Mouse (Mus musculus) adipose tissue, adult 10 weeks (tissue): Measurements from ENCODE around the gene Apela. TPM values are rescaled to one million over a fixed set of nuclear protein-coding genes. Genes with fewer than 3 reads are reported as not detected.

ENCODE experiments used
- polyA plus RNA-seq: library from polyadenylated mRNA; stranded (reverse); fragments of 350-450 nt; fragmentation: Illumina TruSeq; extraction: RNeasy Lipid Tissue Mini Kit (QIAGEN cat#74804); gene quantifications from one replicate; pipeline ENCODE4 v1.2.3, GENCODE M21; 2014; ENCODE audit warnings: low read depth, low replicate concordance

Gene Apela
- not detected for polyA plus RNA-seq

GRCm38 (mm10) chr8:65037117-65037533 lies at the start of gene Apela:
Gene Apela (minus strand): TSS chr8:65037336.

DNA sequence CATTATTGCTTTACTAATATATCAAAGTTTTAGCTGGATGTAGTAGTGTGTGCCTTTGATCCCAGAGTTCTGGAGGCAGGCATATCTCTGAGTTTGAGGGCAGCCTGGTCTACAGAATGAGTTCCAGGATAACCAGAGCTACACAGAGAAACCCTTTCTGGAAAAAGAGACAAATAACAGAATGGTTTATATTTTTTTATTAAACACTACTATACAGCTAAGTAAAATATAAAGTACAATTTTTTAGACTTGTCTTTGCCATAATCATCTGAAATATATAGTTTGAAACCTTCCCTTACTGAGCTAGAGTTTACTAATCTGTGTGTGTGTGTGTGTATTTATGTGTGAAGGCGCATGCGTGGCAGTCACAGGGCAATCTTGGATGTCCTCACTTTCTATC lies 37.6 kb upstream of the Apela start, which contains the start of gene Gm10663:
Gene Gm10663 (plus strand): TSS at position 301 of the 400 bp plus-strand sequence.

GRCm38 (mm10) chr8:65018423-65018822 lies 18.7 kb downstream of the Apela start, which contains the start of the genes Trim61 and Trim60:
Gene Trim61 (minus strand): TSS chr8:65018523.
Gene Trim60 (minus strand): TSS chr8:65018584.

DNA sequence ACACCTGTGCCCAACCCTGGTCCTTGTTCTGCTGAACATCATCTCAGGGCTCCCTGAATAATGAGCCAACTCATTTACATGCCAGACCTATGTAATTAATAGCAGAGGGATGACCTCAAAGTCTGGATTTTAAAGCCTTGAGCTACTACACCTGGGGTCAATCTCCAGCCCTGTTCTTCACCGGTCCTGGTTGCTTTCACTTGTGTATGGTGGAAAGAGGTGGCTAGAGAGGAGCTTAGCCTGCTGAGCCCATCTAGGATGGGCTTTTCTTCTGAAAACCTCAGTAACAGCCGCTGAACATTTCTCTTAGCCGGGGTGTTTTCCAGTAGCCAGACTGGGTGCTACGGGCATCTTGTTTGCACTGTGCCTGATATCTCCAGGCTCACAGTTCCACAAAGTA lies 49.4 kb downstream of the Apela start, which contains the start of gene Trim75:
Gene Trim75 (minus strand): TSS at position 101 of the 400 bp plus-strand sequence.

Other genes starting within 250 kb of the Apela start
- gene Klhl2, start 187.3 kb downstream of the Apela start, polyA plus RNA-seq = 57.4 TPM
- 34.6 TPM for gene Tmem192, start 90.2 kb downstream of the Apela start, polyA plus RNA-seq
- gene Trim75, start 49.5 kb downstream of the Apela start, polyA plus RNA-seq = not detected
- gene Trim61, start 18.8 kb downstream of the Apela start, polyA plus RNA-seq = not detected
- gene Trim60, start 18.8 kb downstream of the Apela start, polyA plus RNA-seq = not detected
- gene Gm10663, start 37.7 kb upstream of the Apela start, polyA plus RNA-seq = not detected
- not detected for gene BC030870, start 92.2 kb upstream of the Apela start, polyA plus RNA-seq